Mouse (Mus musculus) liver, embryonic 14.5 days (tissue): Measurements from ENCODE around the gene Tmem9b.

ENCODE experiments used
- CTCF ChIP-seq: IDR thresholded peaks from 2 replicates; pipeline ENCODE4 v1.5.1; 2016; ENCODE audit warnings: antibody characterized with exemption, low read depth, control low read depth
- EP300 ChIP-seq: IDR thresholded peaks from 2 replicates; pipeline ENCODE4 v1.6.1; 2016; ENCODE audit warnings: antibody characterized with exemption, low read depth

DNA sequence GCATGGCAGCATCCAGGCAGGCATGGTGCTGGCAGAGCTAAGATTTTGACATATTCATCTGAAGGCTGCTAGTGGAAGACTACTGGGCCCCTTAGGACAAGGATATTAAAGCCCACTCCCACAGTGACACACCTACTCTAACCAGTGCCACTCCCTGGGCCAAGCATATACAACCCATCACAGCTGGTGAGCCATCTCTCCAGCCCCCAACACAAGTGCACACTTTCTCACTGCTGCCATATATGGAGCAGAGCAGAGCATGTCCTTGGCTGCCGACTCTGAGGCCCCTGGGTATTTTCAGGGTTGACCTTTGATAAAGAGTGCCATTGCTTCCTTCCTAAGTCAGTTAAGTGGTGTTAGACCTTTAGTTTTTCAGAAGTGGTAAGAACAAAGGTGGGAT, 42.6 kb downstream of the Tmem9b start:
- TF ChIP-seq CTCF = no peak
- TF ChIP-seq EP300 = no peak
